Mouse (Mus musculus): Measurements from ENCODE around the gene Mllt10. TPM values are rescaled to one million over a fixed set of nuclear protein-coding genes. Genes with fewer than 3 reads are reported as not detected.

The Mllt10 gene
- polyA plus RNA-seq, 1 experiment from 2014 or later: 17.0 TPM

GRCm38 (mm10) chr2:18249224-18249623, 194.2 kb downstream of the Mllt10 start:
- Histone ChIP-seq H3K4me3 (ENCODE audit: inconsistent target) (no peak overlapping the region), H3K36me3 (ENCODE audit: inconsistent target) (no peaks in the 10 kb centered on the region)
- 89% methylated on average over 3 of the region's 3 CpGs for WGBS (ENCODE audit: missing documents)

More at GRCm38 (mm10) chr2:18249224-18249623, 194.2 kb downstream of the Mllt10 start:
- Histone ChIP-seq H3K79me2 (ENCODE audit: inconsistent target) (no peaks in the 10 kb centered on the region), H3K27ac (no peak overlapping the region)

Other genes starting within 250 kb of the Mllt10 start
- not detected in 3 replicates for gene H2al2a, start 58.3 kb upstream of the Mllt10 start, polyA plus RNA-seq (2018)
- 0.09 to 0.53 TPM in 2 of 3 replicates, not detected in the other for gene A930004D18Rik, start 17.5 kb upstream of the Mllt10 start, polyA plus RNA-seq (2018)
- gene Skida1, start 6.2 kb upstream of the Mllt10 start, polyA plus RNA-seq (2018): not detected in 3 replicates

All from macrophage (primary cell).